Mouse (Mus musculus) gastrocnemius, postnatal 36 days (tissue): Measurements from ENCODE around the gene Dnajc25. TPM values are rescaled to one million over a fixed set of nuclear protein-coding genes. Genes with fewer than 3 reads are reported as not detected.

Source experiments
- DNase-seq, 2 experiments: peaks; one replicate each; pipeline ENCODE4 v3.0.0; 2022
- intact Hi-C: fragments of 180-260 bp; cut with DNase I; formaldehyde crosslinking; loops from one replicate; pipeline ENCODE4 v1.15.1; 2025
- long read RNA-seq, 2 experiments: library from polyadenylated mRNA; stranded (forward); transcript quantifications; one replicate each; pipeline ENCODE4 v2.0.0; 2021
- total RNA-seq, 2 experiments: library from RNA; stranded (reverse); gene quantifications; 2 replicates each; pipeline ENCODE4 v1.2.3; 2021

Dnajc25 gene
- total RNA-seq: 10 to 100 TPM in 1 of 2 experiments, 1 to 10 TPM in 1; 9.8 to 10.7 TPM
- long read RNA-seq, experiment 1, full-length matches to known transcripts: 8 of 8 reads
- long read RNA-seq, experiment 1, partial matches to known transcripts: 0 of 8 reads
- long read RNA-seq, experiment 1, other reads (novel, unspliced or antisense): 0 of 8 reads
- long read RNA-seq, experiment 2, full-length matches to known transcripts: 6 of 11 reads
- long read RNA-seq, experiment 2, partial matches to known transcripts: 4 of 11 reads
- long read RNA-seq, experiment 2, other reads (novel, unspliced or antisense): 1 of 11 reads

GRCm38 (mm10) chr4:58994762-58995161 lies at the start of gene Dnajc25:
Dnajc25 (plus strand) TSS chr4:58995062.
- intact Hi-C loops: loop anchor here (10.0 kb wide), 1 partner anchor 140 kb away; no protein-coding TSS in a partner anchor
- no peak for DNase-seq

DNA sequence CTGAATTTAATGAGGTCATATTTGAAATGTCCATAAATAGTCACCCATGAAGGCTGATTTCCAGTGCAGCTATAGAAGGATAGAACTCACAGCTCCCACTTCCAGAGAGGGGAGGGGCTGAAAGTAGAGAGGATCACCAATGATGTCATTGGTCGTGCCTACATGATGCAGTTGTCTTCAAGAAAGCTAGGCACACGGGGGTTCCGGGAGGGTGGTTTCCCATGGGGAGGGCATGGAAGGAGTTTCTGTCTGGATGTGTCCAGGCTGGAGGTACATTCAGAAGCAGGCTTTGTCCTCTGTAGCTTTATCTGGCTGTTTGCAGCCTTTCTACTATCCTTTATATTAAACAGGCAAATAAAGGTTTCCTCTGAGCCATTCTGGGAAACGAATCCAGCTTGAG lies 46.5 kb upstream of the Dnajc25 start:
- intact Hi-C loops: no loop called here
- DNase-seq: no peak

DNA sequence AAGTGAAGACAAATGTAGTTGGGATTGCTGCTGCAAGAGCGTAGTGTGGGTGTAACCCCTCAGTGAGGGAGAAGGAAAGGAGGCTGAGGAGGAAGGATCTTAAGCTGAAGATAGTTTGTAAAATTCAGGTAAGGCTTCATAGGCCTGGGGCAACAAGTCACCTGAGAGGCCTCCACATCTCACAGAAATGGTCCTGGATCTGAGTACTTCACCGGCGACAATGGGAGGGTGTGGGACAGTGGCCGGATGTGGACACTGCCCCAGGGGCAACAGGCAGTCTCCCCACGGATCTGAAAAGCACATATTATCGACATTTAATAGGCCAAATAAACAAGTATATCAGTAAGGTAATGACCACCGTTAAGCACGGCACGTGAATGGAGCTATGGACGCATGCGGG lies 42.2 kb upstream of the Dnajc25 start:
- intact Hi-C loops: no loop called here
- DNase-seq: no peak

- intact Hi-C loops: loop anchor here (5.0 kb wide), 1 partner anchor 804 kb away; no protein-coding TSS in a partner anchor
- DNase-seq: no peak
These were observed 33.1 kb upstream of the Dnajc25 start for GRCm38 (mm10) chr4:58961719-58962118.

GRCm38 (mm10) chr4:58963271-58963670 lies 31.6 kb upstream of the Dnajc25 start:
- intact Hi-C loops: loop anchor here (5.0 kb wide), 1 partner anchor 806 kb away; no protein-coding TSS in a partner anchor
- no peak for DNase-seq

DNA sequence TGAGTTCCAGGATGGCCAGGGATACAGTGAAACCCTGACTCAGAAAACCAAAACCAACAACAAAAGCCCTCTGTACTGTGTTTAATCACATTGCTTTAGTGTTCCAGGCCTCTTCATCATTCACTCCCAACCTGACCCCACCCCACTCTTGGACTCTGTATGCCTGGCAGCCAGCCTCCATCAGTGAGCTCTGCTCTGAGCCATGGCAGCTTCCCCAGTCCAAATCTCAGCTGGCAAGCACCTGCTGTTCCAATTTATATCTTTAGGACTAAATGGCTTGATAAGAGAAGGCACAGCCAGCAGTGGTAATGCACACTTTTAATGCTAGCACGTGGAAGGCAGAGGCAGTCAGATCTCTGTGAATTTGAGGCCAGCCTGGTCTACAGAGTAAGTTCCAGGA lies 29.7 kb upstream of the Dnajc25 start:
- intact Hi-C loops: no loop called here

GRCm38 (mm10) chr4:58970678-58971077 lies 24.2 kb upstream of the Dnajc25 start:
- no peak for DNase-seq
- intact Hi-C loops: no loop called here

More for the DNA sequence above, 29.7 kb upstream of the Dnajc25 start:
- DNase-seq: no peak

- DNase-seq: no peak
- intact Hi-C loops: no loop called here
These were observed 19.2 kb upstream of the Dnajc25 start for GRCm38 (mm10) chr4:58975711-58976110.

DNA sequence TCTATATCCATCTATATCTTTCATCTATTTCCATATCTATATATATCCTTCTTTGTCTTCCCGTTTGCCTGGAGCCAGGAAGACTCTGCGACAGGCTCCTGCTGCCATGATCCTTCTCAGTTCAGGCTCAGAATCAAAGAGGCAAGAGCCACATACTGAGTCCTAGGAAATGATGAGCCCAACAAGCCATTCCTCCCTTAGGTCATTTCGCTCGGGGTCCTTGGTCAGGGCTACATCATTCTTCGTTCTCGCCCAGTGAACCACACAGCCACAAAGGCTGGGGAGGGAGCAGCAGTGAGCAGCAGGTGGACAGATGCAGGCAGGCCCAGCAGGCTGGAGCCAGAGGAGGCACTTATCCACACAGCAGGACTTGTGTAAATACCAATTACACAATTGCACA lies 13.4 kb upstream of the Dnajc25 start:
- no peak for DNase-seq
- intact Hi-C loops: no loop called here

GRCm38 (mm10) chr4:58982806-58983205 lies 12.1 kb upstream of the Dnajc25 start:
- intact Hi-C loops: no loop called here
- DNase-seq: no peak

DNA sequence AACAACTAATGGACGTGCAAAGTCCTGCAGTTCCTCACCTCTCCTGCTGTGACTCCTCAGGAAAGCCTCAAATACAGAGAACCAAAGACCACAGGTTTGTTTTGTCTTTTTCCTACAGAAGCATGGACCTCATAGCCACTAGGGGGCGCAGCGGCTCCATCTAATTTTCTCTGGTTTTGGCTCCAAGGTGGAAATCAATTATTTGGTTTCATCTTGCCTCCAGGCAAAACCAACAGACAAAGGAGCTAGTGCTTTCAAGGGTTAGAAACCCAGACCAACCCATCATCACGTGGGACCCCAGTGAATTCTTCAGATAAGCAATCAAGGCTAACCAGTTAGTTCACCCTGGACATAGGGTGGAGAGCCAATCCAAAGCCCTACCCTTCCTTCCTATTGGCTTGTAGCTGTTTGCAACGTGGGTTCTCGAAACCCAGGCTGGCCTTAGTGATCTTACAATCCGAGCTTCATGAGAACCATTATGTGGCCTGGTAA lies 9.7 kb upstream of the Dnajc25 start:
- DNase-seq: peak; percentile 69 to 71
- intact Hi-C loops: loop anchor here (2.0 kb wide), 1 partner anchor 14 kb away; no protein-coding TSS in a partner anchor

DNA sequence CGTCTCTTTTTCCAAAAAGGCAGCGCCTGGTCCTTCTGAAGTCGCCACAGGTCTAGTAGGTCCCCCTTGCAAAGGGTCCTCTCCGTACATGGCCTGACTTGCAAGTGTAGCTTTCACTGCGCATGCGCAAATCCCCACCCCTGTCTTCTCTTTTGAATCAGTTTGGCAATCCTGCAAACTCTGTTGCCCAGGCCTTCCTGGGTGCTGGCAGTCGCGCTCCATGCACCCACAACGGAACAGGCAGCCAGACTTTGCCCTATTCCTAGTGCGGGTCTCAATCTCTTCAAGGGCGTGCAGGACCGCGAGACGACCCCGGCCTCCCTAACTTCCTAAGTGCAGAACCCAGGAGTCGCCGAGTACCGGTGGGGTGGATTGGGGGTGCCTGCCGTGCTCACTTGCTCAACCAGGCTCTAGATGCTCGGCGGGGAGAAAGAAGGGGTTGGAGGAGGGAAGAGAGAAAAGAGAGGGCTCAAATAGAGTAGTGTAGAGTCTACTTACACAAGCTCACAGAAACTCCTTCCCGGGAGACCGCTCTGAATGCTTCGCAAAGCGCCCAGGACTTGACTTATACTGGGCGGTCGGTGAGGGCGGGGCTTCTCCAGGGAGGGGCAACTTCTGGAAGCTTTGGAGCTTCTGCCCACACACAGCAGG lies 8.2 kb upstream of the Dnajc25 start, which contains the start of gene Ptgr1:
TSS of gene Ptgr1 (minus strand) at position 580 of the 651 bp plus-strand sequence.
- intact Hi-C loops: no loop called here
- peak; percentile 73 to 76 for DNase-seq

GRCm38 (mm10) chr4:58989303-58989898 lies 5.5 kb upstream of the Dnajc25 start:
- DNase-seq: no peak
- intact Hi-C loops: no loop called here

DNA sequence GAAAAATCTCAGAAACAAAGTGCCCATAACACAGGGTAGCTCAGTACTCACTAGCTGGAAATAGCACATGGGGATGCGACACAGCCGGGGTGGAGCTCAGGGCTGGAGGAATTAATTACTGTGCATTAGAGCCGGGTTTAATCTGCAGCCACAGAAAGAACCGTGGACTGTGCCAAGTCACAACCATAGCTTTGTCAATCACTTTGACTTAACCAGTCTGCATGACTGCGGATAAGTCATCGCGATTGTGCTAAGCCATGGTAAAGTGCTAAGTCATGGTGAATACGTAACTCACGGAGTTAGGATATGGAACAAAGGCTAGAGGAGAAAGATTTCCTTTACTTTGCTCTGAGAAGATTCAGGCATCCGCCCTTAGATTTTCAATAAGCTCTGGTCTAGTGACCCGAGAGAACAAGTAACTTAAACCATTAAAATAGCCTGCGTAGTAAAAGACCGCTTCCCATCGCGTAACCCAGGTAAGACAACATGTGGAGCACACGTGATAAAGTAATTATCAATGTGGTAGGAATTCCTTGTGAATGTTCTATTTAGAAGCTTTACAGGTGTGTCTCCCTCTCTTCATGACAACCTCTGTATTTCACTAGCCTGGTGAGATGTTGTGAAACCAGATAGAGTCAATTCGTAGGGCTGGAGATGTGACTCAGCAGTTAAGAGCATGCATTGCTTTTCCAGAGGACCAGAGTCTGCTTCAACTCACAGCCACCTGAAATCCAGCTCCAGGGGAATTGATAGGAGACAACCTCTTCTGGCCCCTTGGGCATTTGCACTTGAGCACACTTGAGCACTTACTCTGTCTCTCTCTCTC lies 4.0 kb upstream of the Dnajc25 start:
- intact Hi-C loops: loop anchor here (10.0 kb wide), 1 partner anchor 136 kb away; no protein-coding TSS in a partner anchor
- DNase-seq: no peak

GRCm38 (mm10) chr4:58992195-58992594 lies 2.7 kb upstream of the Dnajc25 start:
- intact Hi-C loops: loop anchor here (10.0 kb wide), 1 partner anchor 137 kb away; no protein-coding TSS in a partner anchor
- DNase-seq: no peak

GRCm38 (mm10) chr4:58995251-58995693 lies 410 bp downstream of the Dnajc25 start:
- intact Hi-C loops: loop anchor here (10.0 kb wide), 1 partner anchor 140 kb away; no protein-coding TSS in a partner anchor
- DNase-seq: no peak

GRCm38 (mm10) chr4:58997081-58997480 lies 2.2 kb downstream of the Dnajc25 start:
- intact Hi-C loops: loop anchor here (10.0 kb wide), 1 partner anchor 142 kb away; no protein-coding TSS in a partner anchor

DNA sequence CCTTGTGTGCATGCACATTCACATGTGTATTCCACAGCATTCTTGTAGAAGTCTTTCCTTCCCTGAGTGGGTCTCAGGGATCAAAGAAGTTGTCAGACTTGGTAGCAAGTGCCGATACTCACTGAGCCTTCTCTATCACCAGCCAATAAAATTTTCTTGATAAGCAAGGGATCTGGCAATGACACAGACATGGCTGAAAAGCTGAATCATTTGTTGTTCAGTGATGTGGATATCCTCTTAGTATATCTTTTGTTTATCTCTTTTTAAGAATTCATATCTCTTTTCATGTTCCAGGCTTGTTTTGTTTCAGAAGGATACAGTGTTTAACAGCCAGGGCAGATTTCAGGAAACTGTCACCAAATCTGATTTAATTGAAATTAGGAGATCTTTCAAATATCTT lies 3.8 kb downstream of the Dnajc25 start:
- intact Hi-C loops: loop anchor here (2.0 to 10.0 kb wide), 2 partner anchors 14 to 144 kb away; no protein-coding TSS in a partner anchor

More at GRCm38 (mm10) chr4:58997081-58997480, 2.2 kb downstream of the Dnajc25 start:
- DNase-seq: no peak

DNA sequence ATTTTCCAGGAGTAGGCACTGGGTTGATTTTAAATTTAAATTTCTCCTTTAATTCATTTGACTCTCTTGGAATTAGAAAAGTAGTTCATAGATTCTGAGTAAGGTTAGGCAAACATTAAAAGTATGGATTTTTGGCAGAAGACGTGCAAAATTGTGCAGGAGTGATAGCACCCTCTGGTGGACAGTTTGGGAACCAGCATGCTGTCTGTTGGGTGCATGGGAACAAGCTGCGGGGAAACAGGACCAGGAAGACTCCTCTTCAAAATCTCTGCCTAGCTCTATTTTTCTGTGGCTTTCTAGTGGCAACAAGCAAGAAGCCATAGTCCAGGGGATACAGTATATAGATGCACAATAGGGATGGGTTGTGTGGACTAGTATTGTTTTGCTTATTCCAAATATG lies 4.8 kb downstream of the Dnajc25 start:
- peak; percentile 57 to 68 for DNase-seq
- intact Hi-C loops: loop anchor here (2.0 to 10.0 kb wide), 3 partner anchors 15 to 145 kb away; partner anchors contain the start of gene Gng10

More for the DNA sequence above, 3.8 kb downstream of the Dnajc25 start:
- no peak for DNase-seq
